Mouse (Mus musculus) MEL (cell line): Measurements from ENCODE around the gene Cadps.

Experiments used
- CHD1 ChIP-seq: IDR thresholded peaks from 2 replicates; pipeline ENCODE4 v1.6.1; 2012; ENCODE audit warnings: low read depth, mild to moderate bottlenecking, inconsistent platforms, low read length, improper control_type of control experiment
- CTCF ChIP-seq, 3 experiments: IDR thresholded peaks in 2 of 3; conservative IDR thresholded peaks in 1 of 3; 2 replicates each; pipeline ENCODE4 v1.5.1; 2011 to 2012; ENCODE audit warnings: low read length in 3 of 3, low read depth in 2 of 3, mild to moderate bottlenecking in 2 of 3, improper control_type of control experiment in 1 of 3, inconsistent platforms in 1 of 3, mixed read lengths in 1 of 3, moderate library complexity in 1 of 3; ENCODE audit not compliant: control insufficient read depth in 1 of 3, insufficient read depth in 1 of 3, poor library complexity in 1 of 3, severe bottlenecking in 1 of 3
- EP300 ChIP-seq, 2 experiments: IDR thresholded peaks; 2 replicates each; pipeline ENCODE4 v1.6.1; 2011; ENCODE audit warnings: improper control_type of control experiment in 2 of 2, low read length in 2 of 2, low read depth in 1 of 2, mild to moderate bottlenecking in 1 of 2
- MAZ ChIP-seq: IDR thresholded peaks from 2 replicates; pipeline ENCODE4 v1.6.1; 2012; ENCODE audit warnings: low read depth, mild to moderate bottlenecking, inconsistent platforms, low read length, improper control_type of control experiment
- POLR2A ChIP-seq, 2 experiments: IDR thresholded peaks; 2 replicates each; pipeline ENCODE4 v1.6.1; 2011 to 2012; ENCODE audit warnings: low read length in 2 of 2, mild to moderate bottlenecking in 2 of 2, control low read depth in 1 of 2, improper control_type of control experiment in 1 of 2, low read depth in 1 of 2, moderate library complexity in 1 of 2; ENCODE audit not compliant: control insufficient read depth in 1 of 2, insufficient read depth in 1 of 2, poor library complexity in 1 of 2
- USF1 ChIP-seq: IDR thresholded peaks from 2 replicates; pipeline ENCODE4 v1.6.1; 2014; ENCODE audit warnings: low read depth, mild to moderate bottlenecking, inconsistent platforms, low read length, improper control_type of control experiment, moderate library complexity

DNA sequence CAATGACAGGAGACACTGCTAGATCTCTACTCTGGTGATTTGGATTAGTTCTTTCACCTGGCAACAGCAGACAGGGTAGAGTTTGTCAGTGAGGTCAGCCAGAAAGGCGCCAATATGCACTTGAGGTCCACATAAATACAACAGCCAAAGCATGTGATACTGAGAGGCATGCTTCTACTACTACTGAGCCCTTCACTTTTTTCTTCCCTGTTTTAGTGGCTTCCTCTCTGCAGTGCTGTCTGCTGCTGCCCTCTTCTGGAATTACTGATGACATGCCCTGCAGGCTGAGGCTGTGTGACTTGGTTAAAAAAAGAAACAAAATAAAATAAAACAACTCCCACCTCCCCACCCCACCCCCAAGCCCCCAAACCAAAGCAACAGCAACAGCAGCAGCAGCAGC is 291.8 kb downstream of the Cadps start:
- TF ChIP-seq CTCF (IDR thresholded peaks at IDR 0.05 in 2 of 3, conservative IDR thresholded peaks at IDR 0.05 in 1 of 3; ENCODE audit: control insufficient read depth in 1 of 3, insufficient read depth in 1 of 3, low read depth in 2 of 3, low read length in 3 of 3, poor library complexity in 1 of 3, severe bottlenecking in 1 of 3) (0 out of 6 replicates have a peak, but pooled peaks of 1 of the 3 experiments have one; percentile 1), EP300 (IDR thresholded peaks at IDR 0.05; ENCODE audit: low read depth in 1 of 2, low read length in 2 of 2) (no peak), CHD1 (no peak), POLR2A (IDR thresholded peaks at IDR 0.05; ENCODE audit: control insufficient read depth in 1 of 2, insufficient read depth in 1 of 2, low read depth in 1 of 2, low read length in 2 of 2, poor library complexity in 1 of 2) (no peak), USF1 (no peak), MAZ (no peak)
